Mouse (Mus musculus): ENCODE measurements around the gene Slc22a23. TPM values are rescaled to one million over a fixed set of nuclear protein-coding genes. Genes with fewer than 3 reads are reported as not detected.

Slc22a23 gene
- total and polyA plus RNA-seq, 3 experiments = 0.47 to 1.3 (median 0.85) TPM

- peak; percentile 81 for DNase-seq (ENCODE audit: extremely low read depth)
- H3K4me3 ChIP-seq (replicated peaks in 1 of 3; ENCODE audit: low read depth in 2 of 3, low read length in 2 of 3, poor library complexity in 1 of 3) = peak overlapping the region; percentile 47 to 91 (median 80)
- dilution Hi-C loops (cut with MboI; ENCODE audit: extremely low pct_ligation_motif_present, extremely low pct_unique_long_range_greater_than_20kb, low sequenced_read_pairs) (no loop called here), in situ Hi-C loops (cut with MboI; ENCODE audit: low pct_ligation_motif_present, low pct_unique_long_range_greater_than_20kb, low sequenced_read_pairs) (loop anchor here (5.0 kb wide), 1 partner anchor 111 kb away; no protein-coding TSS in a partner anchor)
- peak overlapping the region; percentile 89 for H3K9ac ChIP-seq (ENCODE audit: insufficient read depth, low read depth)
- H3K27me3 ChIP-seq (replicated peaks) = no peaks in the 10 kb centered on the region
- H3K27ac ChIP-seq (ENCODE audit: insufficient read depth, low read depth) = peak overlapping the region; percentile 97; the same call in 1 of the 2 replicates
- peaks cover 22% of the 10 kb centered on the region for H3K79me2 ChIP-seq (replicated peaks; ENCODE audit: control insufficient read depth, extremely low read depth, insufficient read depth, poor library complexity, severe bottlenecking)
- H3K4me1 ChIP-seq (ENCODE audit: control insufficient read depth in 1 of 2, insufficient read depth in 2 of 2) = peaks cover 20 to 46% of the 10 kb centered on the region in 2 experiments
- no peaks in the 10 kb centered on the region for H3K9me3 ChIP-seq (replicated peaks; ENCODE audit: low read length)
- TF ChIP-seq USF1 (IDR thresholded peaks at IDR 0.05; ENCODE audit: low read depth, low read length) (peak; percentile 89), ZMIZ1 (IDR thresholded peaks at IDR 0.05; ENCODE audit: low read depth, low read length) (peak; percentile 43; the same call in 1 of the 2 replicates), ETS1 (conservative IDR thresholded peaks at IDR 0.05; ENCODE audit: low read depth, low read length) (peak; percentile 60), POLR2AphosphoS2 (IDR thresholded peaks at IDR 0.05; ENCODE audit: low read depth, low read length) (no peak), MYC (IDR thresholded peaks at IDR 0.05; ENCODE audit: low read depth, low read length) (peak; percentile 90; the same call in 1 of the 2 replicates), JUN (IDR thresholded peaks at IDR 0.05; ENCODE audit: insufficient read depth, low read depth, low read length) (no peak), RAD21 (IDR thresholded peaks at IDR 0.05; ENCODE audit: low read depth, low read length) (no peak), NRF1 (IDR thresholded peaks at IDR 0.05; ENCODE audit: low read depth, low read length) (no peak), TBP (conservative IDR thresholded peaks at IDR 0.05; ENCODE audit: low read depth, low read length) (peak; percentile 72), PAX5 (IDR thresholded peaks at IDR 0.05; ENCODE audit: low read length) (no peak), JUND (conservative IDR thresholded peaks at IDR 0.05; ENCODE audit: low read depth, low read length) (no peak), ELF1 (IDR thresholded peaks at IDR 0.05; ENCODE audit: low read depth, low read length) (peak; percentile 25; the same call in 1 of the 2 replicates), ZKSCAN1 (IDR thresholded peaks at IDR 0.05; ENCODE audit: borderline replicate concordance, low read depth, low read length) (no peak), IRF4 (IDR thresholded peaks at IDR 0.05; ENCODE audit: low read depth, low read length) (peak; percentile 50; the same call in 1 of the 2 replicates), E2F4 (IDR thresholded peaks at IDR 0.05; ENCODE audit: insufficient replicate concordance, low read depth, low read length) (no peak), ZC3H11A (IDR thresholded peaks at IDR 0.05; ENCODE audit: low read depth, low read length) (no peak), MEF2A (IDR thresholded peaks at IDR 0.05; ENCODE audit: borderline replicate concordance, low read depth, low read length) (0 out of 2 replicates have a peak, but pooled peaks have one; percentile 6), CHD2 (IDR thresholded peaks at IDR 0.05; ENCODE audit: low read length) (no peak), NELFE (IDR thresholded peaks at IDR 0.05; ENCODE audit: low read depth, low read length) (peak; percentile 62), USF2 (conservative IDR thresholded peaks at IDR 0.05; ENCODE audit: low read depth, low read length) (peak; percentile 87), SMC3 (IDR thresholded peaks at IDR 0.05; ENCODE audit: low read depth, low read length) (no peak), MAFK (IDR thresholded peaks at IDR 0.05; ENCODE audit: insufficient replicate concordance, low read length) (0 out of 2 replicates have a peak, but pooled peaks have one; percentile 34), HCFC1 (IDR thresholded peaks at IDR 0.05; ENCODE audit: low read depth, low read length) (peak; percentile 26; the same call in 1 of the 2 replicates), EP300 (IDR thresholded peaks at IDR 0.05; ENCODE audit: low read length) (no peak), KAT2A (IDR thresholded peaks at IDR 0.05; ENCODE audit: insufficient replicate concordance, low read length) (0 out of 2 replicates have a peak, but pooled peaks have one; percentile 55), CHD1 (IDR thresholded peaks at IDR 0.05; ENCODE audit: low read depth, low read length) (0 out of 2 replicates have a peak, but pooled peaks have one; percentile 39), MXI1 (IDR thresholded peaks at IDR 0.05; ENCODE audit: low read depth, low read length) (peak; percentile 91; the same call in 1 of the 2 replicates), RCOR1 (conservative IDR thresholded peaks at IDR 0.05; ENCODE audit: low read depth, low read length) (peak; percentile 73; the same call in 1 of the 2 replicates), ZNF384 (IDR thresholded peaks at IDR 0.05; ENCODE audit: low read depth, low read length) (no peak), MAZ (IDR thresholded peaks at IDR 0.05; ENCODE audit: low read depth, low read length) (0 out of 2 replicates have a peak, but pooled peaks have one; percentile 21), BHLHE40 (IDR thresholded peaks at IDR 0.05; ENCODE audit: low read depth, low read length) (peak; percentile 99), SIN3A (IDR thresholded peaks at IDR 0.05; ENCODE audit: low read length) (peak; percentile 53), MAX (IDR thresholded peaks at IDR 0.05; ENCODE audit: low read length) (peak; percentile 91), GABPA (IDR thresholded peaks at IDR 0.05; ENCODE audit: insufficient replicate concordance, low read depth, low read length) (no peak), TCF12 (IDR thresholded peaks at IDR 0.05; ENCODE audit: low read depth, low read length) (peak; percentile 59; the same call in 1 of the 2 replicates), POLR2A (IDR thresholded peaks at IDR 0.05; ENCODE audit: low read depth, low read length) (no peak; the same call in 1 of the 2 replicates), UBTF (IDR thresholded peaks at IDR 0.05; ENCODE audit: low read depth, low read length) (no peak), CTCF (conservative IDR thresholded peaks at IDR 0.05 in 1 of 2, IDR thresholded peaks at IDR 0.05 in 1 of 2; ENCODE audit: low read depth in 2 of 2, low read length in 2 of 2) (no peak)
- peak overlapping the region; percentile 39 for H3K4me2 ChIP-seq (ENCODE audit: insufficient read depth, low read depth, poor library complexity, severe bottlenecking)
- H3K36me3 ChIP-seq (replicated peaks in 1 of 2; ENCODE audit: control insufficient read depth in 1 of 2, insufficient read depth in 1 of 2, low read length in 1 of 2) = peaks cover 0 to 10% of the 10 kb centered on the region in 2 experiments
These were observed 181.5 kb downstream of the Slc22a23 start for GRCm38 (mm10) chr13:34163304-34163975.
